Mouse (Mus musculus): ENCODE results near the gene C2cd5.

DNA sequence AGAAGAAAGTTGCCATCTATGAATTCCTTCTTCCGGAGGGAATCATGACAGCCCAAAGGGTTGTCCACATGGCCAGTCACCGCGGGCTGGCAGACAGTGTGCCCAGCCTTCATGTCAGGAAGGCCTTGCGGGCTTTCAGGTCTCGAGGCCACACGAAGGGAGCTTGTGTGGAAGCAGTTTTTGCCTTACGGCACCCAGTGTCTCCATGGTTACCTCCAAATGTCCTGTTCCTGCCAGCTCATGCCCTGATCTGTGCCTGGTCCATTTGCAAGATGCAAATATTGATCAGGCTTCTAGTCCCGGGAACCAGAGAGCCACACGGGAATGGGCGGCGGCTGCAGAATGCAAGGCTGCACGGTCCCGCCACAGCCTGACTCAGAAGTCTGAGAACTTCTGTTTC lies 35.2 kb upstream of the C2cd5 start:
- no peak for TF ChIP-seq CTCF (IDR thresholded peaks at IDR 0.05; ENCODE audit: extremely low read depth, insufficient read depth, low read length)
- TF ChIP-seq POLR2A (IDR thresholded peaks at IDR 0.05; ENCODE audit: extremely low read depth, insufficient read depth, low read length), result no peak
